Mouse (Mus musculus): Measurements from ENCODE around the gene Syt11. TPM values are rescaled to one million over a fixed set of nuclear protein-coding genes. Genes with fewer than 3 reads are reported as not detected.

The Syt11 gene
- polyA plus RNA-seq (2017; shearing (Covaris generic)): 94.0 TPM

GRCm38 (mm10) chr3:88774939-88775841 is at the start of gene Syt11:
TSS of gene Syt11 (minus strand) at chr3:88775164.

GRCm38 (mm10) chr3:88716399-88717197 is 58.4 kb downstream of the Syt11 start, which contains the start of gene Rit1:
TSS of gene Rit1 (plus strand) at chr3:88716838.

Other genes starting within 250 kb of the Syt11 start
- gene Mex3a, start 242.8 kb downstream of the Syt11 start, polyA plus RNA-seq (2017; shearing (Covaris generic)): 0.26 TPM
- gene Rab25, start 226.9 kb downstream of the Syt11 start, polyA plus RNA-seq (2017; shearing (Covaris generic)): not detected
- 198 TPM for gene Lamtor2, start 222.1 kb downstream of the Syt11 start, polyA plus RNA-seq (2017; shearing (Covaris generic))
- 49.3 TPM for gene Ubqln4, start 221.4 kb downstream of the Syt11 start, polyA plus RNA-seq (2017; shearing (Covaris generic))
- gene Ssr2, start 199.3 kb downstream of the Syt11 start, polyA plus RNA-seq (2017; shearing (Covaris generic)): 136 TPM
- gene Arhgef2, start 169.2 kb downstream of the Syt11 start, polyA plus RNA-seq (2017; shearing (Covaris generic)): 127 TPM
- not detected for gene Rxfp4, start 122.0 kb downstream of the Syt11 start, polyA plus RNA-seq (2017; shearing (Covaris generic))
- gene Khdc4, start 89.4 kb downstream of the Syt11 start, polyA plus RNA-seq (2017; shearing (Covaris generic)): 74.1 TPM
- 60.1 TPM for gene Rit1, start 58.3 kb downstream of the Syt11 start, polyA plus RNA-seq (2017; shearing (Covaris generic))
- gene Gon4l, start 60.1 kb upstream of the Syt11 start, polyA plus RNA-seq (2017; shearing (Covaris generic)): 40.6 TPM
- 33.2 TPM for gene Msto1, start 138.8 kb upstream of the Syt11 start, polyA plus RNA-seq (2017; shearing (Covaris generic))
- gene Ash1l, start 175.5 kb upstream of the Syt11 start, polyA plus RNA-seq (2017; shearing (Covaris generic)): 34.9 TPM
- 171 TPM for gene Dap3, start 176.0 kb upstream of the Syt11 start, polyA plus RNA-seq (2017; shearing (Covaris generic))

Measured in activated CD4-positive, CD25-positive, alpha-beta regulatory T cell, adult 9 weeks (primary cell).